Mouse (Mus musculus) cerebellum, adult 9-11 months (tissue): ENCODE results near the gene Rpp38.
A peak's percentile ranks its signal among the peaks of the same experiment; 100 is the strongest.

Experiments used
- DNase-seq: peaks from one replicate; pipeline ENCODE4 v3.0.0; 2022

The Rpp38 gene

DNA sequence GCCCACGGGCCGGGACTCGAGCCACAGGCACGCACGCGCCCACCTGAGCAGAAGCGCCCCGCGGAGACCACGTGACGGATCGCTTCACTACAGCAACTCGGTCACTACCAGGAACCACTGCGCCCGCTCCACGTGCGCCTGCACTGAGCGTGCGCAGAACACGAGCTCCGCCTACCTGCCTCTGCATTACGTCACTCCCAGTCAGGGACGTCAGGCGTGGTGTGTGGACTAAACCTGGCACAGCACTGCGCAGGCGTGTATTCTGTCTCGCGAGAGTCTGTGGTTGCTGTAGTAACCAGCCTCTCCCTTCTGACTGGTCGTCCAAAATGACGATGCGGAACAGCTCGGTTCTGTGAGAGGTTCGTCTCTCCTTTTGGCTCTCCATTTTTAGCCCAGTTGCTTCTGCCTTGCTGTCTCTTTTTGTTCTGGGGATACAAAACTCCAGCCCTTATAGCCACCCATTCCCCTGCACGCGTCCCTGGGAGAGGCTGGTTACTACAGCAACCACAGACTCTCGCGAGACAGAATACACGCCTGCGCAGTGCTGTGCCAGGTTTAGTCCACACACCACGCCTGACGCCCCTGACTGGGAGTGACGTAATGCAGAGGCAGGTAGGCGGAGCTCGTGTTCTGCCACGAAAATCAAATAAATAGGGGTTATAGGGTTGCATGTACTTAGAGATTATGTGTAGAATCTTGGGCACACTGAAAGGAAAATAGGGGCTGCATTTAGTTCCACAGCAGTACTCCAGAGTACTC lies at the start of gene Rpp38:
TSS of gene Rpp38 (minus strand) at position 160 of the 759 bp plus-strand sequence.
- DNase-seq = peak; percentile 99

DNA sequence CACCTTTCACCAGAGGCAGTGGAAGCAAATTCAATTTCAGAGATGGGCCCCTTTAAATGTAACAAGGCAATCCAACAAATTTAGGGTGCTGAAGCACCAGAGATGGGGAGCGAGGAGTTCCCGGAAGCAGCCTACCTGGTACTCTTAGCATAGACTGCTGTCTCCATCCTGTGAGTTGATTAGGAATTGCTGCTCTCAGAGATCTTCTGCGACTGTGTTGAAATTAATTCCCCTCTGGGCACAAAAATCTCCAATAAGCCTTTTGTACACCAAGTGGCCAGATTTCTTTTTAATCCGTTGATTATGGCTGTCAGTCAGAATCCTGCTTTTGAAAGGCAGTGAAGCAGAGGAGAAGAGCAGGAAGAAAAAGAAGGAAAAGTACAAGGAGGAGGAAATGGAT lies 32.7 kb upstream of the Rpp38 start:
- DNase-seq = no peak

DNA sequence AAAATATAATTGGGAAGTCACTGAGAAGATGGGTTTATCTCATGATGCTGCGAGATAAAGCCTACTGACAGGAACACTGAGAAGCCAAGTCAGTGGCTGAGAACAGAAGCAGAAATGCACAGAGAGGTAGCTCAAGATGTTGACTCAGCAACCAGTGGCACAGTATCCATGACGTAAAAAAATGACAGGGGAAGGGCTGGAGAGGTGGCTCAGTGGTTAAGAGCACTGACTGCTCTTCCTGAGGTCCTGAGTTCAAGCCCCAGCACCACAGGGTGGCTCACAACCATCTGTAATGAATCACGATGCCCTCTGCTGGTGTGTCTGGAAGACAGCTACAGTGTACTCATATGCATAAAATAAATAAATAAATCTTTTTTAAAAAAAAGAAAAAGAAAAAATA lies 28.6 kb upstream of the Rpp38 start:
- no peak for DNase-seq

GRCm38 (mm10) chr2:3357887-3358286 lies 25.4 kb upstream of the Rpp38 start:
- DNase-seq = no peak

- no peak for DNase-seq
These were observed 23.9 kb upstream of the Rpp38 start for GRCm38 (mm10) chr2:3356311-3356710.

GRCm38 (mm10) chr2:3355793-3356192 lies 23.4 kb upstream of the Rpp38 start:
- DNase-seq = no peak

GRCm38 (mm10) chr2:3353160-3353559 lies 20.7 kb upstream of the Rpp38 start:
- DNase-seq = no peak

- no peak for DNase-seq
These were observed 16.5 kb upstream of the Rpp38 start for GRCm38 (mm10) chr2:3348919-3349318.

GRCm38 (mm10) chr2:3348422-3348821 lies 16.0 kb upstream of the Rpp38 start:
- no peak for DNase-seq

DNA sequence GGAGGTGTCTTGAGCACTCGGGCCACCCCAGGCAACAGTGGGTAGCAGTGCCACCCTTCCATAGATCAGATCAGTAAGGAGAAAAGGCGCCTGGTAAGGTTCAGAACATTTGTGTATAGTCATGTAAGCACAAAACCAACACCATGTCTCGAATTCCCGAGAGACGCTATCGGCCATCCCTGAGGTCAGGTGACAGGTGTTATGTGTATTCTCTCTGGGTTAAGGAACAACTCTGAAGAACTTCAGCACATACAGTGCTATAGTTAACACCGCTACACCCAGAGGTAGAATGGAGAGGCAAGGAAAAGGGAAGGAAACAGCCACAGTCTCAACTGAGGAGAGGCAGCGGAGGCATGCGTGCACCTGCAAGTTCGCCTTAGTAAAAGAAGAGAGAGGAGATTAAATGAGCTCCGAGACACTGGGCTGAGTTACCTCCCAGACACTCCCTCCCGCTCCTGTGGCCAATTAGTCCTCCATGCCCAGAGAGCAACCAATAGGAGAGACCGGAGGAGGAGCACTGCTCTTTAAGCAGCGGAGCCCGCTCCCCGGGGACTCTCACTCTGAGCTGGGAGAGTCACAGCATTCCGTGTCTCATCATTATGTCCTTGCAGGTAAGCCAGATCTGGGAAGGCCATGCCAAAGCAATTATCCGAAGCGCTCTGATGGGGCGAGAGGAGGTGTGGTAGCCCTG lies 3.3 kb upstream of the Rpp38 start, which contains the start of gene Acbd7:
TSS of gene Acbd7 (plus strand) at position 558 of the 691 bp plus-strand sequence.
- peak; percentile 66 for DNase-seq

- peak; percentile 38 for DNase-seq
These were observed 1.3 kb upstream of the Rpp38 start for GRCm38 (mm10) chr2:3333761-3334160.

DNA sequence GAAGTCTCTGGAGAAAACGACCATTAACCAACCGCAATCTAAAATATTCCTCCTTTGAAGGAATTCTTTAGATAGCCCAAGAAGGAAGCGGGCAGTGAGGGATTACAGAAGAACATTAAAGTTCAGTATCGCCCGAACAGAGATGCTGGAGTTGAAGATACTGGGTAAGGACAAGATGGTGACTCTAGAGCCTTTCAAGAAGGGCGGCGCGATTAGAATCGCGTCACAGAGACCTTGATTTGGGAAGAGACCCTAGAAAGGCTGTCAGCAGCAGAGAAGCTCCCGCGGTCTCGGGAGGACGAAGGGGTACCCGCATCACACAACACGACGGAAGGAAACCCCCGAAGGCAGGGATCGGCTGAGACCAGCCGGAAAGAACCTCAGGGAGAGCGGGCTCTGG lies 387 bp downstream of the Rpp38 start:
- DNase-seq = no peak

DNA sequence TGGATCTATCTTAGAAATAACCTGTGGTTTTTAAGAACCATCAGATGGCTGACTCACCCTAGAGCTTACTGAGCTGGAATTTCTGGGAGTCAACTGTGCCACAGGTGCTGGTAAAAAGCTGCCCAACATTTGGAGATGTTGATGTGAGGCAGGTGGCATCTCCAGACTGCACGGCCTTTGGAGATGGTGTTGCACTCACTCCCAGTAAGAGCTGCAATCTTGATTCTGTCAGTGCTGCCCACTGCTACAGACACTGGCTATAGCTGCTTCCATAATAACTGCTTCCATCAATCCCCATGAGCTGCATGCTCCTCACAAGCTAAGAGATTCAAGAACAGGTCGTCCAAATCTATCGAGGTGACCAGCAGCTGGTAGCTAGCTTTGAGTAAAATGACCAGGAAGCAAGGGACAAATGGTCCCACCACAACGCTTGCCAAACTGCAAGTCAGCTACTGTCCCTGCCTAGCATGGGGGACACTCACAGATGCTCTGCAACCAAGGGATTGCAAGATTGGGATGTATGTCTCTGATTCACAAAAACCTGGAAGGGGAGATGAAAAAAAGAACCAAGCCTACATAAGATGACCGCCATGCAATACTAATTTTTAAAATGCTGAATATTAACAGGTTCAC lies 1.3 kb downstream of the Rpp38 start:
- peak; percentile 39 for DNase-seq

GRCm38 (mm10) chr2:3327351-3327750 lies 5.1 kb downstream of the Rpp38 start:
- peak; percentile 63 for DNase-seq

- no peak for DNase-seq
These were observed 5.9 kb downstream of the Rpp38 start for GRCm38 (mm10) chr2:3326547-3326946.

DNA sequence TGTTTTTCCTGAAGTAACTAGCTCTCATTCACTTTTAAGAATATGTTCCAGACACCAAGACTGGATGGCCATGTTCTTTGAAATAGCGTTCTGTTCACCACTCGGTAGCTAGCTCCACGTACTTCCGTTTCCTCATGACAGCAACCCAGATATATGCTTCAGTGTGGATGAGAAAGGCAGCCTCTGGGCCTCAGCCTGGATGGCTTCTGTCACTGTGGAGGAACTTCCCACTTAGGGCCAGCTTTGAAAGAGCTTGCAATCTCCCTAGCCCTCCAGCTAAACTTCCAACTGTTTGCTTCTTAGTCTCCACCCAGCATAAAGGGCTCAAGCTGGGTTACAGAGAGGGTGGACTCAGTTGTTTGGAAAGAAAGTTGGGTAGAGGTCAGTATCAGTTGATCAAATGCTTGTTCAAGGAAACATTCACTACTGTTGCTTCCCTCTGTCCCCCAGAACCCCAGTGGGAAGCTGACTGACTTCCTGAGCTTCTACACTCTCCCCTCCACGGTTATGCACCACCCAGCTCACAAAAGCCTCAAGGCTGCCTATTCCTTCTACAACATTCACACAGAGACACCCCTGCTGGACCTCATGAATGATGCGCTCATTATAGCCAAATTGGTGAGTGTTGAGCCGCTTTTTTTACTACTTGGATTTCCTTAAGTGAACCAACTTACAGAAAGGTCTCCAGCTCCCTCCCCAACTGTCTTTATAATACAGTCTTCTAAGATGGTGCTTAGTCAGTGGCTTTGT lies 7.9 kb downstream of the Rpp38 start:
- DNase-seq = no peak

GRCm38 (mm10) chr2:3323132-3323531 lies 9.3 kb downstream of the Rpp38 start:
- no peak for DNase-seq

DNA sequence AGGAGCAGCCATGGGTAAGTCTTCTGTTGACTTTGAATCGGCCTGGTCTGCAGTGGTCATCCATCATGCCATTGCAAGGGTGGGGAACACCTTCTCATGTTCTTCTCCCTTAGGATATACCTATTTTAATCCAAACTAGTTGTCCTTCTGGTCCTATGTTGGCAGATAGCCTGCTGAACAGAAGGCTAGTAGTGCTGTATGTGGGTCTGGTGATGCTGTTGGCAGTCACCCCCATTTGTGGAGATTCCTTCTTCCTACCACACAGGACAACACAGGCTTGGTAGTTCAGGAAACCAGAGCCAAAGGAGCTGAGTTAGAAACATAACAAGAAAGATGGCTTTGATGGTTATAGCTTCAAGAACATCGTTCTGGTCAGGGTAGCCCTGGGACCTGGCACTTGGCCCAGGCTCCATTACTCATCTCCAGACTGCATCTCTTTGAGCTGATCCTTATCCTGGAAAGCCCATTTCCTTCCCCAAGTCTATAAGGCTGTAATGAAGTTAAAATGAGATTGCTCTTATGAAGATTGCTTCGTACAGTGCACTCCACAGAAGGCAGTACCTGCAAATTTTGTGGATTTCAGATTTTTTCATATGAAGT lies 26.9 kb downstream of the Rpp38 start:
- peak; percentile 81 for DNase-seq

DNA sequence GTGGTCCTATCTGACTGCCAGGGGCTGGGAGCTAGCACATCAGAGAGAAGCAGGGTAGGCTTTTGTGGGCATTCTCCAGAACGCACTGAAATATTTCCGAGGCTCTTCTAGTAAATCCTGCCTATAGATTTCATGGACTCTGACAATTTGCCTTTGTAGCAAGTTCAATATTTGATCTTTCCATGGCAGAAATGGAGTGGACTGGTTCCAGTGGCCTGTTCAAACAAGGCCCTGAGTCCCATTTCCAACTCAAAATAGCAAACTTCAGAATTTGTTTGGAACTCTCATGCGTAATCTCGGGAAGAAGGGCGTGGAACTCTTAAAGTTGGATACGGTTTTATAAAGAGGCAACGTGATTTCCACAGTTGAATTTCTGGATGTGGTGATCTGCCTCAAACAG lies 36.6 kb downstream of the Rpp38 start:
- no peak for DNase-seq

DNA sequence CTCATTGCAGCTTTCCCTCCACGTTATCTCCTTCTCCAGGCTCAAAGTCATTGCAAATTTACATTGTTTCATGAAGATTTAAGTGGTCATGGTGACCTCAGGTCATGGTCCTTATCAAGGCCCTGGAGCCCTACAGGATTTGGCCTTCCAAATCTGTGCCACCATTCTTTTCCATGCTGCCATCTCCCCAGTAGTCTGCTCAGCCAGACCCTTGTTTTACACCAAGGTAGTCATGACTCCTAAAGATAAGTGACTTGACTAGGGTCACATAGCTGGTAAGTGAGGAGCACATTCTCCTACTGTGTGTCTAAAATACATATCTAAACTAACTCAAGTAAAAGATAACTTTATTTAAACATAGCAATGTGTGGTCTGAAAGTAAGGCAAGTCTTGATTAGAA lies 40.3 kb downstream of the Rpp38 start:
- DNase-seq = no peak

- DNase-seq = no peak
These were observed 42.9 kb downstream of the Rpp38 start for GRCm38 (mm10) chr2:3289581-3289980.

DNA sequence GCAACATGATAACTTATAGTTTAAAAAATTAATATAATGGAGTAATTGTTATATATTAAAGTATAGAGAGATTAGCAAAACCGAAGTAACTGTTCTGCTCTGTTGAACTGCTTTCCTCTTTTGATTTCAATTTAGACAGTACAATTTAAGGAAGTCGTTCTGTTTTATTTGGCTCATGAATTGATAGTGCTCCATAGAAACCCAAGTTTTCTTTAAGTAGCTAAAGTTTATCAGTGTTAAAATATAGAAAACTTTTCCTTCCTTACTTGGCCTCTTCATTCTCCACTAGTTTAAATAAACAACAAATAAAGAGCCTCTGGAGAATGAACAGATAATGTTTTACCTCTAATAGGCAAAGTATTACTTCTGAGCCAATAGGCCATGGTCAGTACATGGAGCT lies 46.2 kb downstream of the Rpp38 start:
- DNase-seq = no peak

DNA sequence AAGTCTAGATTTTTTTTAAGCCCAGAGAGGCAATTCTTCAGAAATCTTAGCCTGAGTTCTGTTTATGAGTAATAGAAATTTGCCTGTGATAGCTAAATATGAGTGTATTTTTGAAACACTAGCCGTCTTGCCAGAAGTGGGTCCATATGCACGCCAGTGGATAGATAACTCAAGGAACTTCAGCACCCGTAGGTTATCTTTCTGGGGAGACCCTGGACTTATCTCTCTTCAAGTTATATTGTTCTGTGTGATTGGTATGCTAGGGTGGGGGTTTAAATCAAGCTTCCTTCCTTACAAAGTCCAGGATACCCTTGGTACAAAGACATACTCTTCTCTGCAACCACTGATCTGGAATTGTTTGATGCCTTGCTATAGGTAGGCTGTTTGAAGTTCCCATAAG lies 46.7 kb downstream of the Rpp38 start:
- no peak for DNase-seq
